Mouse (Mus musculus) forebrain, embryonic 15.5 days (tissue): ENCODE measurements around the gene Klk1b1. TPM values are rescaled to one million over a fixed set of nuclear protein-coding genes. Genes with fewer than 3 reads are reported as not detected.

Source experiments
- ATAC-seq: fragments of 200-750 bp; cut with Nextera tagmentation; replicated peaks from 2 replicates; pipeline ENCODE4 v1.8.0; 2017; ENCODE audit warnings: mild to moderate bottlenecking, moderate TSS enrichment, moderate library complexity
- H3K27ac ChIP-seq: fragments of 300-500 bp; sonication (generic); replicated peaks from 2 replicates; pipeline ENCODE4 v1.5.1; 2015; ENCODE audit warnings: mild to moderate bottlenecking, inconsistent platforms
- H3K27me3 ChIP-seq: fragments of 300-500 bp; sonication (generic); 2 replicates; pipeline ENCODE4 v1.6.1; 2015; ENCODE audit warnings: inconsistent platforms
- H3K36me3 ChIP-seq: fragments of 300-500 bp; sonication (generic); 2 replicates; pipeline ENCODE4 v1.6.1; 2015; ENCODE audit warnings: mild to moderate bottlenecking, inconsistent platforms
- H3K4me1 ChIP-seq: fragments of 300-500 bp; sonication (generic); 2 replicates; pipeline ENCODE4 v1.6.1; 2015; ENCODE audit warnings: inconsistent platforms
- H3K4me2 ChIP-seq: fragments of 300-500 bp; sonication (generic); replicated peaks from 2 replicates; pipeline ENCODE4 v1.6.1; 2015; ENCODE audit warnings: mild to moderate bottlenecking, inconsistent platforms
- H3K4me3 ChIP-seq: fragments of 300-500 bp; sonication (generic); 2 replicates; pipeline ENCODE4 v1.5.1; 2015; ENCODE audit warnings: mild to moderate bottlenecking, inconsistent platforms
- H3K9ac ChIP-seq: fragments of 300-500 bp; sonication (generic); replicated peaks from 2 replicates; pipeline ENCODE4 v1.6.1; 2015; ENCODE audit warnings: mild to moderate bottlenecking, inconsistent platforms
- H3K9me3 ChIP-seq: fragments of 300-500 bp; sonication (generic); 2 replicates; pipeline ENCODE4 v1.6.1; 2016; ENCODE audit warnings: inconsistent platforms
- WGBS: fragments of 180-500 bp; shearing (Covaris S2); methylation state at CpG from one replicate; pipeline ENCODE4 v1.1.7; 2015; ENCODE audit warnings: mixed read lengths; 5-methylcytosine and 5-hydroxymethylcytosine counted together
- polyA plus RNA-seq: library from polyadenylated mRNA; unstranded; fragments of >200 nt; fragmentation: Nextera tagmentation; extraction: Ambion mirVana; gene quantifications from 2 replicates; pipeline ENCODE4 v1.2.1, GENCODE M21; 2015

The Klk1b1 gene
- polyA plus RNA-seq, 1 experiment from 2014 or later = not detected

DNA sequence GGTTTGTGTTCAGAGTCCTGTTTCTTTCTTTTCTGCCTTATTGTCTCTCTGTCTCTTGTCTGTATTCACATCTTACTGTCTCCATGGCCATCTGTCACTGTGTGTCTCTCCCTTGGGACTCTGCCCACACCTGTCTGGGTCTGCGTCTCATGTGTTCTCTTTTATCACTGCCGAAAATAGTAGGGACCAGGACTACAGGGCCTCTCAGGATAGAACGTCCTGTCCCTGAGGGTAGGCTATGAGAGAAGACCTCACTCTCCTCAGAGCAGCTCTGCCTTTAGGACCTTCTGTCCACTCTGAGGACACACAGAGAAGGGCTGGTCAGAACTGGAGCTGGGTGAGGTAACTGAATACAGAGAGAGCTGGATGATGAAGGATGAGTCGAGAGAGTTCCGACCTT lies 48.5 kb downstream of the Klk1b1 start:
- Histone ChIP-seq H3K9ac (no peak overlapping the region), H3K9me3 (no peaks in the 10 kb centered on the region), H3K4me2 (no peak overlapping the region), H3K36me3 (no peaks in the 10 kb centered on the region), H3K4me1 (no peaks in the 10 kb centered on the region), H3K27me3 (no peaks in the 10 kb centered on the region), H3K27ac (no peak overlapping the region), H3K4me3 (no peak overlapping the region)
- WGBS = 86% methylated on average over 5 of the region's 5 CpGs
- ATAC-seq = no peak

Other genes with a start within 250 kb of the Klk1b1 start
- not detected in 2 replicates for gene Klk12, start 197.9 kb upstream of the Klk1b1 start, polyA plus RNA-seq
- gene Klk11, start 192.1 kb upstream of the Klk1b1 start, polyA plus RNA-seq = not detected in 2 replicates
- gene Klk10, start 185.7 kb upstream of the Klk1b1 start, polyA plus RNA-seq = 0.17 and 0.36 TPM in 2 replicates
- not detected in 2 replicates for gene Klk9, start 174.9 kb upstream of the Klk1b1 start, polyA plus RNA-seq
- gene Klk8, start 169.2 kb upstream of the Klk1b1 start, polyA plus RNA-seq = 4.8 and 6.4 TPM in 2 replicates
- gene Klk7, start 155.5 kb upstream of the Klk1b1 start, polyA plus RNA-seq = not detected in 2 replicates
- gene Klk6, start 142.3 kb upstream of the Klk1b1 start, polyA plus RNA-seq = not detected in 2 replicates
- gene Klk5, start 124.8 kb upstream of the Klk1b1 start, polyA plus RNA-seq = not detected in 2 replicates
- gene Klk4, start 85.6 kb upstream of the Klk1b1 start, polyA plus RNA-seq = 0.24 and 0.59 TPM in 2 replicates
- not detected in 2 replicates for gene Klk15, start 33.0 kb upstream of the Klk1b1 start, polyA plus RNA-seq
- not detected in 2 replicates for gene Klk1b8, start 16.1 kb upstream of the Klk1b1 start, polyA plus RNA-seq
- not detected in 2 replicates for gene Klk1b9, start 9.3 kb downstream of the Klk1b1 start, polyA plus RNA-seq
- gene Klk1b11, start 29.1 kb downstream of the Klk1b1 start, polyA plus RNA-seq = not detected in 2 replicates
- not detected in 2 replicates for gene Klk1b26, start 45.4 kb downstream of the Klk1b1 start, polyA plus RNA-seq
- not detected in 2 replicates for gene Klk1b27, start 85.5 kb downstream of the Klk1b1 start, polyA plus RNA-seq
- gene Klk1b21, start 135.6 kb downstream of the Klk1b1 start, polyA plus RNA-seq = not detected in 2 replicates
- gene Klk1b22, start 145.9 kb downstream of the Klk1b1 start, polyA plus RNA-seq = not detected in 2 replicates
- gene Klk1b16, start 170.0 kb downstream of the Klk1b1 start, polyA plus RNA-seq = not detected in 2 replicates
- not detected in 2 replicates for gene Klk1b24, start 221.5 kb downstream of the Klk1b1 start, polyA plus RNA-seq
- not detected in 2 replicates for gene Klk1b3, start 231.4 kb downstream of the Klk1b1 start, polyA plus RNA-seq
- gene Klk1b4, start 240.7 kb downstream of the Klk1b1 start, polyA plus RNA-seq = not detected in 2 replicates
- not detected in 2 replicates for gene Klk1b5, start 249.2 kb downstream of the Klk1b1 start, polyA plus RNA-seq